Mouse (Mus musculus) olfactory bulb, adult 2 months (tissue): Measurements from ENCODE around the gene Usp31.

Source experiments
- CTCF ChIP-seq: fragments of 200-500 bp; IDR thresholded peaks from 2 replicates; pipeline ENCODE4 v1.5.1; 2012; ENCODE audit warnings: low read depth, mild to moderate bottlenecking, low read length, moderate library complexity; ENCODE audit not compliant: insufficient read depth
- POLR2A ChIP-seq: fragments of 200-500 bp; IDR thresholded peaks from 2 replicates; pipeline ENCODE4 v1.6.1; 2012; ENCODE audit warnings: mild to moderate bottlenecking, low read depth, low read length, moderate library complexity; ENCODE audit not compliant: insufficient read depth

DNA sequence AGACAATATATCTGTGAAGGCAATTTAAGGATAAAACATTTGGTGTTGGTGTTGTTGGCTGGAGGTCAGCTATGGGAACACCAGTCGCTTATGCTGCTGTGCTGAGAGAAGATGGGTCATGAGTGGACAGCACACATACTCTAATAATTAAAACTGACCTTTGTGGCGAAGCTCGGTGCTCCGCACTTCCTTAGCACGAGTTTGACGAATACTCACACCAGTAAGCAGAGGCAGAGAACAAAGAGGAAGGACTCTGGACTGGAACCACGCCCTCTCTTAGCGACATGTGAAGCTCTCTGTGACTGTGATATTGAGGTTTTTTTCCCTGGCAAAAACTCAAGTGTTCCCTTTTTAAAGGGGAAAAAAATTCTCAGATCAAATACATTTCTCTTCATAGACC is 47.7 kb upstream of the Usp31 start:
- TF ChIP-seq POLR2A (no peak), CTCF (no peak)
